Mouse (Mus musculus): ENCODE data around the gene Luc7l. TPM values are rescaled to one million over a fixed set of nuclear protein-coding genes. Genes with fewer than 3 reads are reported as not detected.
A peak's percentile ranks its signal among the peaks of the same experiment; 100 is the strongest.
"Not testable (repeated sequence)": the region's sequence is repeated elsewhere in the genome, so short reads cannot be mapped to it uniquely, and the experiment has no call there.

Gene Luc7l
- polyA plus RNA-seq, 1 experiment: 3.2 TPM

DNA sequence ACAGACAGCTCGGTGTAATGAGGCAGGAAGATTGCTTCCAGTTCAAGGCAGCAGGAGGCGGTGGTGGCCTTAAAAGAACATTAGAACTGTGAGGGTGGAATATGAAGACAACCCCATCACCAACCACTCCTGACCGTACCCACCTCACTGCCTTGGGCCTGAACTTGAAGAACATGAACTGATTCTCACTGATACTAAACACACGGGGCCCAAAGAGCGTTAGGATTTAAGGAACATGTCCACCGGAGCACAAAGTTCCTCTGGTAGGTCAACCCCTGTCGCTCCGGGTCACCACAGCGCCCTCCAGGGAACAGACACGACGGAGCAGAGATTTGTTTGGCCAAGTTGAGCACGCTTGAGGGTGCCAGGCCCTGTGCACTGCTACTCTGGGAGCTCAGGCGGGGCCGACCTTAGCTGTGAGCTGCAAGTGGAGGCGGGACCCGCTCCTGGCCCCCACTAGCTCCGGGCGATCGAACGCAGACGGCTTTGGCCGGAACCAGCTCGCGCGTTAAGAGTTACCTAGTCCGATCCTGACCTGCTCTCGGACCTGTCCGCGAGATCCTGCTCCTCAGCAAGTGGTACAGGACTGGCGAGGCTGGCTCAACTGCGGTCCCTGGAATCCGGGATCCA, 9.1 kb upstream of the Luc7l start:
- H3K9me3 ChIP-seq (ENCODE audit: control insufficient read depth, low read length): no peaks in the 10 kb centered on the region
- H3K36me3 ChIP-seq (ENCODE audit: control insufficient read depth): no peaks in the 10 kb centered on the region
- no peak for TF ChIP-seq GATA1 (IDR thresholded peaks at IDR 0.05; ENCODE audit: low read length)
- no peak for TF ChIP-seq TAL1 (IDR thresholded peaks at IDR 0.05; ENCODE audit: low read length)
- H3K4me1 ChIP-seq (ENCODE audit: control insufficient read depth): peaks cover 52% of the 10 kb centered on the region
- peak overlapping the region; percentile 82 for H3K4me3 ChIP-seq (replicated peaks)
- 0 out of 2 replicates have a peak, but pooled peaks cover 2% of the 10 kb centered on the region for H3K27me3 ChIP-seq (ENCODE audit: control insufficient read depth)

DNA sequence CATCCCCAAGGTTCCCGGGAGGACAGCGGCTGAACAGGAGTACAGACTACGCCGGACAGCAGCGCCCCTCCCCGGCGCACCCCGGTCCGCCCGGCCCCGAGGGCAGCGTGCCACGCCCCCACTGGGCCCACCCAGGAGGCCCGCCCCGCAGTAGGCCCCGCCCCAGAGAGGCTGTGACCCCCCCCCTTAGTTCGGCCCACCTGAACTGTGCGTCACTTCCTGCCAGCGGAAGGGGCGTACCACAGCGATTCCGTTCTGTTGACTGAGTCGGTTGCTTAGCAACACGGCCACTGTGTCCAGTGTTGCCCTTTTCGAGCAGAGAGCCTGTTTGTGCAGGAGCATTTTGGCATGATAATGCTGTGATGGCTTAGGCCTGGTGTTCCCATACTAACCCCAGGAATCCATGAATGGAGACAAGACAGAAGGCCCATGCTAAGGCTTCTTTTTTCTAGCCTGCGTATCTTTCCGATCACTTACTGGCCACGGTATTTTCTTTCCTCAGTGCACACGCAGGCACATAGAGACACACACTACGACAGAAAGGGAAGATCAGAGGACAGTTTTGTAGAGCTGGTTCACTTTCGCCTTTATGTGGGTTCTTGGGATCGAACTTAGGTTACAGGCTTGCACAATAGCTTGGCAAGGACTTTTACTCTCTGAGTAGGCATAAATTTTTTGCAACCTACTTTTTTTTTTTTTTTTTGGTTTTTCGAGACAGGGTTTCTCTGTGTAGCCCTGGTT, 8.4 kb upstream of the Luc7l start, which contains the start of gene Fam234a:
TSS of gene Fam234a (minus strand) at position 142 of the 741 bp plus-strand sequence.
- Histone ChIP-seq H3K4me3 (replicated peaks) (peak within 1 kb of the TSS; percentile 82), H3K36me3 (ENCODE audit: control insufficient read depth) (no peaks in the 10 kb centered on the region), H3K4me1 (ENCODE audit: control insufficient read depth) (peaks cover 52% of the 10 kb centered on the region), H3K27me3 (ENCODE audit: control insufficient read depth) (0 out of 2 replicates have a peak, but pooled peaks cover 2% of the 10 kb centered on the region), H3K9me3 (ENCODE audit: control insufficient read depth, low read length) (no peaks in the 10 kb centered on the region)
- TF ChIP-seq GATA1 (IDR thresholded peaks at IDR 0.05; ENCODE audit: low read length) (no peak), TAL1 (IDR thresholded peaks at IDR 0.05; ENCODE audit: low read length) (no peak)

DNA sequence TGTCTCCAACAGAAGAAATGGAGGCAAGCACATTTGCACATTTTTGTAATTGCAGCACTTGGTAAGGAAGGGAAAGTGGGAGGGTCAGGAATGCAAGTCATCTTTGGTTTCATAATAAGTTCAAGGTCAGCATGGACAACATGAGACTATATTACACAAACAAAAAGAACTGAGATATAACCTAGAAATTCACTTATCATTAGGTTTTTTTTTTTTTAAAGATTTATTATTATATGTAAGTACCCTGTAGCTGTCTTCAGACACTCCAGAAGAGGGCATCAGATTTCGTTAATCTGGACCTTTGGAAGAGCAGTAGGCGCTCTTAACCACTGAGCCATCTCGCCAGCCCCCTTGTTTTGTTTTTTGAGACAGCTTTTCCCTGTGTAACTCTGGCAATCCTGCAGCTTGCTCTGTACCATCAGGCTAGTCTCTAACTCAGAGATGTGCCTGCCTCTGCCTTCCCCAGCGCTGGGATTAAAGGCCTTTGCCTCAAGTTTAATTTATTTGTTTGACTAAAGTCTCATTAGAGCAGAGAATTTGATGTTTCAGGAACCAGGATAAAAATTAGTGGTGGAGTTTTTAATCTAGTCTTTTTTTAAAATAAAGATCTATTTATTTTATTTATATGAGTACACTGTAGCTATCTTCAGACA, 684 bp upstream of the Luc7l start:
- TF ChIP-seq TAL1 (IDR thresholded peaks at IDR 0.05; ENCODE audit: low read length) (no peak), GATA1 (IDR thresholded peaks at IDR 0.05; ENCODE audit: low read length) (no peak)
- H3K9me3 ChIP-seq (ENCODE audit: control insufficient read depth, low read length): no peaks in the 10 kb centered on the region
- peaks cover 25% of the 10 kb centered on the region for H3K4me1 ChIP-seq (ENCODE audit: control insufficient read depth)
- peaks cover 23% of the 10 kb centered on the region for H3K36me3 ChIP-seq (ENCODE audit: control insufficient read depth)
- peak overlapping the region; percentile 89 for H3K4me3 ChIP-seq (replicated peaks)
- 0 out of 2 replicates have a peak, but pooled peaks cover 2% of the 10 kb centered on the region for H3K27me3 ChIP-seq (ENCODE audit: control insufficient read depth)

DNA sequence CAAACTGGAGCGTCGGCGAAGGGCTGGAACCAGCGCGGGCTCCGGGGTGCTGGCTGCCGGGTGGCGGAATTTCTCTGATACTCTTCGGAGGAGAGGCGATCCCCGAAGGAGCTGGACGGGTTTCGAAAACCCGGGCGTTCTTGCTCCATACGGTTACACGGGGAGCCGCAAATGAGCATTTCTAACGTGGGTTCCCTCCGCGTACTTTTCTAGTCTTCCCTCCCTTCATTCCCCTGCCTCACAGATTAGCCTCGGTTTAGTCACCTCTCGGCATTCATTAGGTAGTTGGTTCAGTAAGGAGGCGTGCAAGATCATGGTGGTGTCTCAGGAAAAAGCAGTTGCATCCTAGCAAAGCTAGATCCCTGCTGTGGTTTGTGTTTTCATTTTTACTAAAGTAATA, 703 bp downstream of the Luc7l start:
- no peaks in the 10 kb centered on the region for H3K27me3 ChIP-seq (ENCODE audit: control insufficient read depth)
- TF ChIP-seq GATA1 (IDR thresholded peaks at IDR 0.05; ENCODE audit: low read length) (no peak), TAL1 (IDR thresholded peaks at IDR 0.05; ENCODE audit: low read length) (no peak)
- peaks cover 37% of the 10 kb centered on the region for H3K36me3 ChIP-seq (ENCODE audit: control insufficient read depth)
- peaks cover 25% of the 10 kb centered on the region for H3K4me1 ChIP-seq (ENCODE audit: control insufficient read depth)
- no peaks in the 10 kb centered on the region for H3K9me3 ChIP-seq (ENCODE audit: control insufficient read depth, low read length)
- peak overlapping the region; percentile 89 for H3K4me3 ChIP-seq (replicated peaks)

DNA sequence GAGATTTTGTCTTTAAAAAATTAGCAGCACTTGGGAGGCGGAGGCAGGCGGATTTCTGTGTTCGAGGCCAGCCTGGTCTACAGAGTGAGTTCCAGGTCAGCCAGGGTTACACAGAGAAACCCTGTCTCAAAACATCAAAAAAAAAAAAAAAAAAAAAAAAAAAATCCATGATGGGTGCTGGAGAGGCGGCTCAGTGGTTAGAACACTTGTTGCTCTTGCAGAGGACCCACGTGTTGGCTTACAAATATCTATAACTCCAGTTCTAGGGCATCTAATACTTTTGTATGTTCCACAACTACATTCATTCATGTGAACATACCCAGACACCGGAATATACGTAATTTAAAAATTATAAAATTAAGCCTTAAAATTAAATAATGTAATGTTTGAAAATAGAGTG, 2.6 kb downstream of the Luc7l start:
- Histone ChIP-seq H3K36me3 (ENCODE audit: control insufficient read depth) (peaks cover 55% of the 10 kb centered on the region), H3K27me3 (ENCODE audit: control insufficient read depth) (no peaks in the 10 kb centered on the region), H3K4me1 (ENCODE audit: control insufficient read depth) (peaks cover 28% of the 10 kb centered on the region)

DNA sequence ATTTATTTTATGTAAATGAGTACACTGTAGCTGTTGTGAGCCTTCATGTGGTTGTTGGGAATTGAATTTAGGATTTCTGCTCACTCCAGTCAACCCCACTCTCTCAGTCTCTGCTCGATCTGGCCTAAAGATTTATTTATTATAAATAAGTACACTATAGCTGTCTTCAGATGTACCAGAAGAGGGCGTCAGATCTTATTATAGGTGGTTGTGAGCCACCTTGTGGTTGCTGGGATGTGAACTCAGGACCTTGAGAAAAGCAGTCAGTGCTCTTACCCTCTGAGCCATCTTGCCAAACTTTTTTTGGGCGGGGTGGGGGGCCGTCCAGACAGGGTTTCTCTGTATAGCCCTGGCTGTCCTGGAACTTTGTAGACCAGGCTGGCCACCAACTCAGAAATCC, 9.1 kb downstream of the Luc7l start:
- no peaks in the 10 kb centered on the region for H3K9me3 ChIP-seq (ENCODE audit: control insufficient read depth, low read length)
- H3K4me3 ChIP-seq (replicated peaks): no peak overlapping the region
- no peaks in the 10 kb centered on the region for H3K27me3 ChIP-seq (ENCODE audit: control insufficient read depth)
- TF ChIP-seq GATA1 (IDR thresholded peaks at IDR 0.05; ENCODE audit: low read length) (no peak), TAL1 (IDR thresholded peaks at IDR 0.05; ENCODE audit: low read length) (no peak)
- H3K4me1 ChIP-seq (ENCODE audit: control insufficient read depth): peaks cover 30% of the 10 kb centered on the region
- H3K36me3 ChIP-seq (ENCODE audit: control insufficient read depth): peaks cover 94% of the 10 kb centered on the region

More for the DNA sequence above, 2.6 kb downstream of the Luc7l start:
- Histone ChIP-seq H3K9me3 (ENCODE audit: control insufficient read depth, low read length) (no peaks in the 10 kb centered on the region), H3K4me3 (replicated peaks) (no peak overlapping the region)
- TF ChIP-seq TAL1 (IDR thresholded peaks at IDR 0.05; ENCODE audit: low read length): no peak
- TF ChIP-seq GATA1 (IDR thresholded peaks at IDR 0.05; ENCODE audit: low read length): no peak

DNA sequence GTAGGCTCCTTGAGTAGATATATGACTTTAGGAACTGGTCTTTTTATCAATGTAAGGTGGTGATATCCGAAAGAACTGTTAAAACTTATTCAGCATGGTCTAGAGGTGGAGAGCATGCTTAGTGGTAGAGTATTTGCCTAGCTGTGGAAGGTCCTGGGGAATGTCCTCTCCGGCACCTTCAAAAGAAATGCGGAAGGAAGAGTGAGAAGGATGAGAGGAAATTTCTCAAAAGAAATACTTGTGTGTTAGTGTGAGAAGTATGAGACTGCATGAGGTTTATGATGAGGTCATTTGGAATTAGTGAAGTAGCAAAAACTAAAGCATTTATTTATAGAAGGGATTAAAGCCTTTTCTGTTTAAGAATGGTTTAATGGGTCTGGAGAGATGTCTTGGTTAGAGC, 9.7 kb downstream of the Luc7l start:
- Histone ChIP-seq H3K4me3 (replicated peaks) (no peak overlapping the region), H3K36me3 (ENCODE audit: control insufficient read depth) (peaks cover 94% of the 10 kb centered on the region), H3K9me3 (ENCODE audit: control insufficient read depth, low read length) (no peaks in the 10 kb centered on the region), H3K4me1 (ENCODE audit: control insufficient read depth) (peaks cover 30% of the 10 kb centered on the region), H3K27me3 (ENCODE audit: control insufficient read depth) (no peaks in the 10 kb centered on the region)
- TF ChIP-seq TAL1 (IDR thresholded peaks at IDR 0.05; ENCODE audit: low read length) (no peak), GATA1 (IDR thresholded peaks at IDR 0.05; ENCODE audit: low read length) (no peak)

DNA sequence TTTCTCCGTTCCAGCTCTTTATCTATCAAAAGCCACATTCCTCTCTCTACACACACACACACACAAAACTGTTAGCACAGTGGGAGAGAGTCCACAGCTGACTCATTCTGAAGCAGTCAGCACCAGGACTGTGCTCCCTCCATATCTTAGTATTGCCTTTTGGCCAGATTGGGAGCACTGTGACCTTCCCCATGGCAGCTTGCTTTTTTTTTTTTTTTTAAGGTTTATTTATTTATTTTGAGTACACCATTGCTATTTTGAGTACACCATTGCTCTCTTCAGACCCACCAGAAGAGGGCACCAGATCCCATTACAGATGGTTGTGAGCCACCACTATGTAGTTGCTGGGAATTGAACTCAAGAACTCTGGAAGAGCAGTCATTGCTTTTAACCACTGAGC, 16.2 kb downstream of the Luc7l start:
- Histone ChIP-seq H3K4me3 (replicated peaks) (no peak overlapping the region), H3K36me3 (ENCODE audit: control insufficient read depth) (peaks cover 90% of the 10 kb centered on the region), H3K27me3 (ENCODE audit: control insufficient read depth) (no peaks in the 10 kb centered on the region), H3K9me3 (ENCODE audit: control insufficient read depth, low read length) (no peaks in the 10 kb centered on the region), H3K4me1 (ENCODE audit: control insufficient read depth) (peaks cover 8% of the 10 kb centered on the region)
- no peak for TF ChIP-seq GATA1 (IDR thresholded peaks at IDR 0.05; ENCODE audit: low read length)
- TF ChIP-seq TAL1 (IDR thresholded peaks at IDR 0.05; ENCODE audit: low read length): no peak

DNA sequence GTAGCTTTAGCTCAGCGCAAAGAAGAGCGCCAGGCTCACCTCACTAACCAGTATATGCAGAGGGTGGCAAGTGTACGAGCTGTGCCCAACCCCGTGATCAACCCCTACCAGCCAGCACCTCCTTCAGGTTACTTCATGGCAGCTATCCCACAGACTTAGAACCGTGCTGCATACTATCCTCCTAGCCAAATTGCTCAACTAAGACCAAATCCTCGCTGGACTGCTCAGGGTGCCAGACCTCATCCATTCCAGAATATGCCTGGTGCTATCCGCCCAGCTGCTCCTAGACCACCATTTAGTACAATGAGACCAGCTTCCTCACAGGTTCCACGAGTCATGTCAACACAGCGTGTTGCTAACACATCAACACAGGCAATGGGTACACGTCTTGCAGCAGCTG, 16.9 kb downstream of the Luc7l start:
- H3K9me3 ChIP-seq (ENCODE audit: control insufficient read depth, low read length); H3K4me1 ChIP-seq (ENCODE audit: control insufficient read depth); H3K27me3 ChIP-seq (ENCODE audit: control insufficient read depth); H3K4me3 ChIP-seq (replicated peaks): not testable (repeated sequence)
- H3K36me3 ChIP-seq (ENCODE audit: control insufficient read depth): peaks cover 85% of the 10 kb centered on the region

All from erythroblast, embryonic 14.5 days (primary cell).